Mouse (Mus musculus) liver, embryonic 12.5 days (tissue): ENCODE measurements around the gene Gm4871. TPM values are rescaled to one million over a fixed set of nuclear protein-coding genes. Genes with fewer than 3 reads are reported as not detected.

Source experiments
- ATAC-seq: fragments of 200-750 bp; cut with Nextera tagmentation; 2 replicates; pipeline ENCODE4 v1.8.0; 2017; ENCODE audit warnings: moderate number of reproducible peaks, mild to moderate bottlenecking, moderate library complexity
- H3K27ac ChIP-seq: fragments of 300-500 bp; sonication (generic); 2 replicates; pipeline ENCODE4 v1.5.1; 2016; ENCODE audit warnings: mild to moderate bottlenecking
- H3K27me3 ChIP-seq: fragments of 300-500 bp; sonication (generic); replicated peaks from 2 replicates; pipeline ENCODE4 v1.6.1; 2016; ENCODE audit warnings: mild to moderate bottlenecking, moderate library complexity
- H3K36me3 ChIP-seq: fragments of 300-500 bp; sonication (generic); 2 replicates; pipeline ENCODE4 v1.6.1; 2016; ENCODE audit warnings: mild to moderate bottlenecking, moderate library complexity
- H3K4me1 ChIP-seq: fragments of 300-500 bp; sonication (generic); 2 replicates; pipeline ENCODE4 v1.6.1; 2016
- H3K4me2 ChIP-seq: fragments of 300-500 bp; sonication (generic); 2 replicates; pipeline ENCODE4 v1.6.1; 2016; ENCODE audit warnings: mild to moderate bottlenecking, moderate library complexity
- H3K4me3 ChIP-seq: fragments of 300-500 bp; sonication (generic); 2 replicates; pipeline ENCODE4 v1.5.1; 2016; ENCODE audit warnings: mild to moderate bottlenecking, moderate library complexity
- H3K9ac ChIP-seq: fragments of 300-500 bp; sonication (generic); 2 replicates; pipeline ENCODE4 v1.6.1; 2016; ENCODE audit warnings: mild to moderate bottlenecking, moderate library complexity
- H3K9me3 ChIP-seq: fragments of 300-500 bp; sonication (generic); replicated peaks from 2 replicates; pipeline ENCODE4 v1.6.1; 2016; ENCODE audit warnings: mild to moderate bottlenecking, moderate library complexity
- WGBS: fragments of 180-500 bp; shearing (Covaris S2); methylation state at CpG from one replicate; pipeline ENCODE4 v1.1.7; 2016; ENCODE audit not compliant: insufficient replicate concordance; 5-methylcytosine and 5-hydroxymethylcytosine counted together
- polyA plus RNA-seq: library from polyadenylated mRNA; unstranded; fragments of >200 nt; fragmentation: Nextera tagmentation; extraction: Ambion mirVana; gene quantifications from 2 replicates; pipeline ENCODE4 v1.2.1, GENCODE M21; 2016

The Gm4871 gene
- polyA plus RNA-seq, 1 experiment from 2014 or later, result not detected

DNA sequence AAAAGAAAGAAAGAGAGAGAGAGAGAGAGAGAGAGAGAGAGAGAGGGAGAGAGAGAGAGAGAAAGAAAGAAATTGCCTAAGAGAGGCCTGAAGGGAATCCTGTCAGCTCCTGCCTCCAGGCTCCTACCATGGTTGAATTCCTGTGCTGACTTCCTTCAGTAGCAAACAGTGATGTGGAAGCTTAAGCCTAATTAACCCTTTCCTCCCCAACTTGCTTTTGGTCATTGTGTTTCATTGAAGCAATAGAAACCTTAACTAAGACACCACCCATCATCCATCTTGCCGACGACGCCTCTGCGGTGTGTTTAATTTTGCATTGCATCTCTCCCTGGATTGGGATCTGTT lies 43.5 kb downstream of the Gm4871 start:
- Histone ChIP-seq H3K27ac (no peak overlapping the region), H3K36me3 (no peaks in the 10 kb centered on the region), H3K4me3 (no peak overlapping the region), H3K9ac (no peak overlapping the region), H3K9me3 (peaks cover 6% of the 10 kb centered on the region; the same call in 1 of the 2 replicates), H3K4me1 (peaks cover 6% of the 10 kb centered on the region), H3K27me3 (no peaks in the 10 kb centered on the region), H3K4me2 (no peak overlapping the region)
- WGBS, result 81% methylated on average over 4 of the region's 4 CpGs
- no peak for ATAC-seq

DNA sequence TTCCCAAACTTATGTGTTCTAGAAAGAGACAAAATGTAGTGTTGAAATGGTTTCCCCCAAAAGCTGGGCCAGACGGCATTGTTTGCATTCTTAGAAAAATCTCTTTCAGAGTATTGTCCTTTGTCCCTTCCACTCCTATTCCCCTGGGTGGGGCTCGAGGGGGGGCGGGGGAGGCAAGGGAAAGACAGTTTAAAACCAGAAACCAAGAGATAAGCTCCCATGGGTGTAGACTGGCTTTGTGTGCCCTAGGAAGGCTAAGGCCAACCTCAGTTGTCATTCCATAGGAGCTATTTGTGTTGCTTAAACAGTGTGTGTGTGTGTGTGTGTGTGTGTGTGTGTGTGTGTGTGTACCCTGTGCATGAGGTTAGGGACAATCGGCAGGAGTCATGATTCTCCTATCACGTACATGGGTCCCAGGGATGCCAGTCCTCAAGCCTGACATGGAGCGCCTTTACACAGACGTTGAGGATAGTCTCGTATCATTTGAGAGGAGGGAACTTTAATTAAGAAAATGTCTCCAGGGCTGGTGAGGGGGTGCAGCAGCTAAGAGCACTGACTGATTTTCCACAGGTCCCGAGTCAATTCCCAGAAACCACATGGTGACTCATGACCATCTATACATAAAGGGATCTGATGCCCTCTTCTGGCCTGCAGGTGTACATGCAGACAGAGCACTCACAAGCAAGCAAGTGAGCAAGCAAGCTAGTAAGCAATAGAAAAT lies 44.1 kb downstream of the Gm4871 start:
- Histone ChIP-seq H3K27ac (no peak overlapping the region), H3K4me2 (no peak overlapping the region), H3K27me3 (no peaks in the 10 kb centered on the region), H3K4me3 (no peak overlapping the region), H3K9ac (no peak overlapping the region), H3K36me3 (no peaks in the 10 kb centered on the region), H3K9me3 (peaks cover 10% of the 10 kb centered on the region; the same call in 1 of the 2 replicates), H3K4me1 (peaks cover 6% of the 10 kb centered on the region)
- 40% methylated on average over 9 of the region's 9 CpGs for WGBS
- no peak for ATAC-seq

DNA sequence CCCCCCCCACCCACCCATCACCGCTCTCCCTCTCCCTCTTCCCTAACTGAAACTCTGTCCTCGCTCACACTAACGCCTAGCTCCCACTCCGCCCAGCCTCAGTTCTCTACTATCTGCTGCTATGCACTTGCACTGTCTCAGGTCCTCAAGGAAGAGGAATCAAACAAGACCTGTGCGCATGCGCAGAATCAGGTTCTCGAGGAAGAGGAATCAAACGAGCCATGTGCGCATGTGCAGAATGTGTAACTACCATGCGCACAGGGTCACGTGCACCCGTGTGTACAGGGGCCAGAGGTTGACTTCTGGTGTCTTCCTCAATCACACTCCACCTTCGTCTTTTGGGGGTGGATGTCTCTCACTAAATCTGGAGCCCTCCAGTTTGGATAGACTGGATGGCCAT lies 45.0 kb downstream of the Gm4871 start:
- H3K9ac ChIP-seq, result no peak overlapping the region
- H3K36me3 ChIP-seq, result no peaks in the 10 kb centered on the region
- H3K4me3 ChIP-seq, result no peak overlapping the region
- no peak for ATAC-seq
- 70% methylated on average over 13 of the region's 13 CpGs for WGBS
- H3K27me3 ChIP-seq, result no peaks in the 10 kb centered on the region
- no peak overlapping the region for H3K27ac ChIP-seq
- H3K4me1 ChIP-seq, result peaks cover 6% of the 10 kb centered on the region
- no peak overlapping the region for H3K4me2 ChIP-seq
- peaks cover 10% of the 10 kb centered on the region; the same call in 1 of the 2 replicates for H3K9me3 ChIP-seq

DNA sequence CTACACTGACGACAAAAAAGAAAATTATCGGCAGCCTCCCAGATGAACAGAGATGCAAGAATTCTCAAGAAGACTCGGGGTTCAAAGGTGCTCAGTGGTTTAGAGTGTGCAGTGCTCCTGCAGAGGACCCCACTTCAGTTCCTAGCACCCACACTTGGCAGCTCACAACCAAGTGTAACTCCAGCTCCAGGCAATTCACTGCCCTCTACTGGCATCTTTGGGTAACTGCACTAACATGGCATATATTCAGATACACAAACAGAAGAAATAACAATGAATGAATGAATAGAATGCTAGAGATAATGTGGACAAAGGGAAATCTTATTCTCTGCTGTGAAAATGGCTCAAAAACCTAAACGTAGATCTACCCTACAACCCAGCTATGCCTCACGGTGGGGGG lies 47.7 kb downstream of the Gm4871 start:
- H3K9me3 ChIP-seq, result peaks cover 10% of the 10 kb centered on the region; the same call in 1 of the 2 replicates
- no peaks in the 10 kb centered on the region for H3K27me3 ChIP-seq
- WGBS, result 82% methylated on average over 5 of the region's 5 CpGs
- ATAC-seq, result no peak
- peaks cover 6% of the 10 kb centered on the region for H3K4me1 ChIP-seq
- no peak overlapping the region for H3K4me3 ChIP-seq
- no peaks in the 10 kb centered on the region for H3K36me3 ChIP-seq
- H3K4me2 ChIP-seq, result no peak overlapping the region
- H3K9ac ChIP-seq, result no peak overlapping the region
- H3K27ac ChIP-seq, result no peak overlapping the region

DNA sequence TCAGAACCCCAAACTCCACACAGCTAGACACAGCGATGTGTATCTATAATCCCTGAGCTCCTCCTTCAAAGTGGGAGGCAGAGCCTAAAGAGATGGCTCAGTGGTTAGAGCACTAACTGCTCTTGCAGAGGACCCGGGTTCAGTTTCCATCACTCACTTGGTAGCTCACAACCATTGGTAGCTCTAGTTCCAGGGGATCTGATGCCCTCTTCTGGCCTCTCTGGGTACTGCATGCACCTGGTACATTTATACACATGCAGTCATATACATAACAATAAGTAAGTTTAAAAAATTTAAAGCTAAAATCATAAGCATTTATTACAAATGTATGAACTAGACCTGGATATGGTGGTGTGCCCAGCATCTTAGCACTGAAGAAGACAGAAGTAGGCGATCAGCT lies 49.3 kb downstream of the Gm4871 start:
- H3K27ac ChIP-seq, result no peak overlapping the region
- H3K4me3 ChIP-seq, result no peak overlapping the region
- 80% methylated on average over 3 of the region's 3 CpGs for WGBS
- no peak for ATAC-seq
- no peak overlapping the region for H3K9ac ChIP-seq
- peaks cover 10% of the 10 kb centered on the region; the same call in 1 of the 2 replicates for H3K9me3 ChIP-seq
- no peaks in the 10 kb centered on the region for H3K36me3 ChIP-seq
- no peaks in the 10 kb centered on the region for H3K27me3 ChIP-seq
- H3K4me1 ChIP-seq, result peaks cover under 1% of the 10 kb centered on the region; the same call in 1 of the 2 replicates
- H3K4me2 ChIP-seq, result no peak overlapping the region

Other genes starting within 250 kb of the Gm4871 start
- gene Smurf1, start 66.9 kb downstream of the Gm4871 start, polyA plus RNA-seq, result 4.2 and 4.7 TPM in 2 replicates
- not detected in 2 replicates for gene 1700018F24Rik, start 10.2 kb upstream of the Gm4871 start, polyA plus RNA-seq
- 74.5 and 75.5 TPM in 2 replicates for gene Arpc1a, start 51.1 kb upstream of the Gm4871 start, polyA plus RNA-seq
- gene Kpna7, start 51.3 kb upstream of the Gm4871 start, polyA plus RNA-seq, result 0.05 TPM in 2 replicates
- gene Arpc1b, start 81.5 kb upstream of the Gm4871 start, polyA plus RNA-seq, result 175 and 180 TPM in 2 replicates
- gene Pdap1, start 107.5 kb upstream of the Gm4871 start, polyA plus RNA-seq, result 78.0 and 80.6 TPM in 2 replicates
- 171 TPM in 2 replicates for gene Bud31, start 107.6 kb upstream of the Gm4871 start, polyA plus RNA-seq
- gene Ptcd1, start 134.4 kb upstream of the Gm4871 start, polyA plus RNA-seq, result 12.2 and 12.6 TPM in 2 replicates
- gene Cpsf4, start 134.5 kb upstream of the Gm4871 start, polyA plus RNA-seq, result 39.0 and 39.1 TPM in 2 replicates
- 460 and 491 TPM in 2 replicates for gene Atp5j2, start 159.3 kb upstream of the Gm4871 start, polyA plus RNA-seq
- gene Zkscan14, start 169.1 kb upstream of the Gm4871 start, polyA plus RNA-seq, result 5.8 TPM in 2 replicates
- gene Zkscan5, start 171.8 kb upstream of the Gm4871 start, polyA plus RNA-seq, result 5.3 and 5.9 TPM in 2 replicates
- gene Zfp655, start 199.0 kb upstream of the Gm4871 start, polyA plus RNA-seq, result 24.7 and 25.3 TPM in 2 replicates
- gene Zscan25, start 247.7 kb upstream of the Gm4871 start, polyA plus RNA-seq, result 0.32 and 0.39 TPM in 2 replicates